Mouse (Mus musculus) lung, adult 2 months (tissue): ENCODE measurements at regions not wholly inside any gene's neighbourhood (a gene's known extent, or its start where the extent isn't known, plus 50 kb on each side); places are given as distances from the start of the nearest gene placed in this dataset.

ENCODE experiments used
- CTCF ChIP-seq: fragments of 200-500 bp; IDR thresholded peaks from 2 replicates; pipeline ENCODE4 v1.5.1; 2011; ENCODE audit warnings: mild to moderate bottlenecking, low read length, control low read depth; ENCODE audit not compliant: insufficient read depth
- POLR2A ChIP-seq: fragments of 200-500 bp; IDR thresholded peaks from 2 replicates; pipeline ENCODE4 v1.6.1; 2011; ENCODE audit warnings: low read depth, mild to moderate bottlenecking, control low read depth, low read length, borderline replicate concordance; ENCODE audit errors: extremely low read depth

GRCm38 (mm10) chr6:136238989-136239388 is 65.7 kb upstream of the Grin2b start:
- TF ChIP-seq POLR2A: no peak
- TF ChIP-seq CTCF: no peak
